Mouse (Mus musculus) retina, embryonic 14.5 days (tissue): ENCODE results near the gene Tldc2.

Source experiments
- DNase-seq: peaks from one replicate; pipeline ENCODE4 v3.0.0-alpha.2; 2015; ENCODE audit warnings: low spot score

Tldc2 gene

DNA sequence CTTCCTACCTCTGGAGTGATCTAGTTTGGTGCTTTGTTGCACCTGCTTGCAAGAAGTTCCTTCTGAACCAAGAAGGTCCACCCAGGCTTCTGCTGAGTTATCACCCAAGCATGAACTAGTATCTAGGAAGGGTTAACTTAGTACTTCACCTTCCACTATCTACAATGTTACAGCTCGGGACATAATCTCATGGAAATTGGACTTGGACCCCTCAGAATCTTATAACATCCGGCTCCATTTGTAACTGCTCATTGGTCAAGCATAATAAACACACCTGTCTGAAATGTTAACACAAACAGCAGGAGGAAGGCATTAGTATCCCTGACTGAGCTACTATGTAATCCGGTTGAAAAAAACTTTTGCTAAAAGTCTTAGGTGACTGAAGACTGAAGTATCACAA is 40.5 kb downstream of the Tldc2 start:
- no peak for DNase-seq

- no peak for DNase-seq
Observed at GRCm38 (mm10) chr2:157128072-157128471, 41.2 kb downstream of the Tldc2 start.

- DNase-seq: no peak
Observed at GRCm38 (mm10) chr2:157129096-157129495, 42.2 kb downstream of the Tldc2 start.

DNA sequence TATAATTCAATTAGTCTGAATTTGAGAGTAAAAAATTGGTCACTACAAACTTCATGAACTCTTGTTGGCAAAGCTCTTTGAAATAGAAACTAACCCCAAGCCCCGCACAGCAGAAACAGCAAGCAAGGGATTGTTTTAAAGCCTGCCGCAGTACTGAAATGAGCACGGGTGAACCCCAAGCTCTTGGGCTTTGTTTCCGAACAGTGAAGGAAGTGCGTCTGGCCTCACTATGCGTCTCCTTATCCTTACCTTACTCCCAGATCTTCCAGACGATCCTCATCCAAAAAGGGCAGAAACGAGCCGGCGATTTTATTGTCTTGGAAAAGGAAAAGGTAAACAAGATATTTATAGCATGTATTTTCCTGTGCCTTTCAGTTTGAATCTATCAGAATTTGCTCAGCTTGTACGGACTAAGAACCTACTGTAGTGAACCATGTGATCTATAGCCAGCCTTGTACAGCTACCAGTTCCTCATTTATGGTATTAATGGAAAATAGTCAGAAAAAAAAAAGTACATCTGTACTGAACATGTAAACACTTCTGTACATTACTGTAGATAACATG is 42.8 kb downstream of the Tldc2 start:
- DNase-seq: no peak

DNA sequence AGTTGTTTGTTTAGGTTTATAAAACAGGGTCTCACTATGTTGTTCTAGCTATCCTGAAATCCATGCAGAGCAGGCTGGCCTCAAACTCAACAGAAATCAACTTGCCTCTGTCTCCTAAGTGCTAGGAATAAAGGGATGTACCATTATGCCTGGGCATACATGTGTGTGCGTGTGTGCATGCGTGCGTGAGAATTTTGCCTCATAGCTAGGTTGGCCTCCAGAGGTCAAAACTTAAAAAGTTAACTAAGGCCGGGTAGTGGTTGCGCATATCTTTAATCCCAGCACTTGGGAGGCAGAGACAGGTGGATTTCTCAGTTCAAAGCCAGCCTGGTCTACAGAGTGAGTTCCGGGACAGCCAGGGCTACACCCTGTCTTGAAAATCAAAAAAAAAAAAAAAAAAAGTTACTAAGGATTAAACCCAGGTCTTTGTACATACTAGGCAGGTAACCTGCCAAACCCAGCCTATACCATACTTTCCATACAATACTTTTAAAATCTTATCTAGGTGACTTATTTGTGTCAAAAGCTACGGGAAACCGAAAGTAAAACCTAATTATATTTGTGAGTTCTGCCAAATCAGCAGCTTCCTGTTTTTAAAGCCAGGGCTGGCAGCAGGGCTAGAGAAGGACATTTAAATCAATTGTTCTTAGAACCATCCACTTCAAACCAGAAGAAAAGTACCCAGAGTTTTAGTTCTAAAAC is 44.1 kb downstream of the Tldc2 start:
- DNase-seq: no peak

DNA sequence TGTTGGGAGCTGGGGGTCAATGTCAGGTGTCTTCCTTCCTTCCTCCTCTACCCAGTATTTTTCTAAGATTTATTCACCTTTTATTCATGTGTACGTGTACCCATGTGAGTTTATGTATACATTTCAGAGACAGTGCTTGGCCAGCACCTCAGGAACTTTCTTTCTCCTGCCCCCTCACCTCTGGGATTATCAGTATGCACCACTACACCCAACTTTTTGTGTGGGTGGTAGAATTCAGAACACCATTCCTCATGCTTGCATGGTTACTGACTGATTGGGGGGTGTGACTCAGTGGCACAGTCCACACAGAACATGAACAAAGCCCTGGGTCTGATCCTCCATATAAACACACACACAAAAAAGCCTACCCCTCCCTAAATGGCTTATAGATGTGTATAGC is 45.2 kb downstream of the Tldc2 start:
- no peak for DNase-seq

GRCm38 (mm10) chr2:157132686-157133540 is 46.1 kb downstream of the Tldc2 start:
- no peak for DNase-seq

DNA sequence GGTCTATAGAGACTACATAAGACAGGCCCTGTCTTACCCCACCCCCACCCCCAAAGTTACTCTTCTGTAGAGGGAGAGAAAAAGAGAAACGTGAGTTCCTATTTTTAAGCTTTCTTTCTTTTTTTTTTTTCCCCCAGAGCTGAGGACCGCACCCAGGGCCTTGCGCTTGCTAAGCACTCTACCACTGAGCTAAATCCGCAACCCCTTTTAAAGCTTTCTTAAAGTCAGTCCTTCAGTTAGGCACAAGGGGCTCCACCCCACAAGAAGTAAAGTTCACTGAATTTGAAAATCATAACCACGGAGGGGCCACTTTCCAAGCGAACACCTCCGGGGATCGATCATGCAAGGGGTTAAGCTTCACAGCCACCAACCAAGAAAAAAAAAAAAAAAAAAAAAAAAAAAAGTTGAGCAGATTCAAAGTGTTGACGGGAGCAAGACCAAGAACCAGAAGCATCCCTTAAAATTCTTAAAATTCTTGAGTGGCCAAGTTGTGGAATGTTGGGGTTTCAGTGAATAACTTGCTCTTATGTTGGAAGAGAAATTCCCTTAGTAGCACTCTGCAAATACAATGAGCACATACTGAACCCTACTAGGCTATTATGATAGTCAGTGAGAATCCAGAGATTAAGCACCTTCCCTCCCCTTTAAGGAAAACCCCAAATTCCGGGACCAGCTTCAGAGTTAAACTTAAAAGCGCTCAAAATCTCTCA is 47.1 kb downstream of the Tldc2 start:
- no peak for DNase-seq

DNA sequence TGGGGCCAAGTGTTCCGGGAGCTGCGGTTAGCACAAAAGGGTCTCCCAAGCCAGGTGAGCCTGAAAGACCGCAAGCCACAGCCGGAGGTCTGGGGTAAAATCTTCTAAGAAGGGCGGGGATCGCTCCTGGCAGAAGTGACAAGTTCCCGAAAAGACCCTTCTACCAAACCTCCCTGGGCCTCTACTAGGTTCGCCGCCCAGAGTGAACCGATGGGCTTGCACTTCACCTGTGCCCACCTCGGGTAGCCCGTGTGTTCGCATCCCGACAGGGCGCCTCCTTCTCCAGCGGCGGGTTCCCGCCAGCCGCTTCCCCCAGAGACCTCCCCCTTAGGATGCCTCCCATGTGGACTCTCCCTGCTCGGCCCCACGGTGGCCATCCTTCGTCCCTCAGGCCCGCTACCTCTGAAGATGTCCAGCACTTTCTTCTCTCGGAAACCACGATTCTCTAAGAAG is 47.6 kb downstream of the Tldc2 start:
- peak; percentile 59 for DNase-seq

GRCm38 (mm10) chr2:157135014-157135413 is 48.2 kb downstream of the Tldc2 start, which contains the start of gene Samhd1:
Samhd1 (minus strand) TSS chr2:157135265.
- DNase-seq: peak; percentile 92

DNA sequence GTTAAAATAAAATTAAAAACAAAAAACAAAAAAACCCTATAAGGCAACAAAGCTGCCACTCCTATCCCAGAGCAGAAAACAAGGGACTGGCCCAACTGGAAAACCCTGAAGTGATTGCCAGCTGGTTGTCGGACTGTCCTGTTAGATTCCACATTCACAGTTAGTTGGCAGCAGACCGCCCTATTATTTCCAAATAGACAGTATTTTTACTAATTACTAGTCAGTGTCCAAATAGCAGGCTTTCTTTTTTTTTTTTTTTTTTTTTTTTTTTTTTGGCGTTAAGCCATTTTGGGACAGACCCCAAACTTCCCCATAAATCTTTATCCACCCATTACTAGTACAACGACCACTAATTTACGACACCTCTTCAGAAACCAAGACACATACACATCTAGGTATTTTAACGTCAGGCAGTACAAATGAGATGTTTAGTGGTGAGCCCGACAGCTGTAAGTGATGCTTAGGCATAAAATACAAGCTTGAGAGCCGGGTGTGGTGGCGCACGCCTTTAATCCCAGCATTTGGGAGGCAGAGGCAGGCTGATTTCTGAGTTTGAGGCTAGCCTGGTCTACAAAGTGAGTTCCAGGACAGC is 48.8 kb downstream of the Tldc2 start:
- DNase-seq: no peak

GRCm38 (mm10) chr2:157136176-157136575 is 49.3 kb downstream of the Tldc2 start:
- DNase-seq: no peak

GRCm38 (mm10) chr2:157136646-157137045 is 49.8 kb downstream of the Tldc2 start:
- DNase-seq: no peak

- no peak for DNase-seq
Observed at GRCm38 (mm10) chr2:157137959-157138731, 51.3 kb downstream of the Tldc2 start.

- DNase-seq: no peak
Observed at GRCm38 (mm10) chr2:157138808-157139207, 52.0 kb downstream of the Tldc2 start.

DNA sequence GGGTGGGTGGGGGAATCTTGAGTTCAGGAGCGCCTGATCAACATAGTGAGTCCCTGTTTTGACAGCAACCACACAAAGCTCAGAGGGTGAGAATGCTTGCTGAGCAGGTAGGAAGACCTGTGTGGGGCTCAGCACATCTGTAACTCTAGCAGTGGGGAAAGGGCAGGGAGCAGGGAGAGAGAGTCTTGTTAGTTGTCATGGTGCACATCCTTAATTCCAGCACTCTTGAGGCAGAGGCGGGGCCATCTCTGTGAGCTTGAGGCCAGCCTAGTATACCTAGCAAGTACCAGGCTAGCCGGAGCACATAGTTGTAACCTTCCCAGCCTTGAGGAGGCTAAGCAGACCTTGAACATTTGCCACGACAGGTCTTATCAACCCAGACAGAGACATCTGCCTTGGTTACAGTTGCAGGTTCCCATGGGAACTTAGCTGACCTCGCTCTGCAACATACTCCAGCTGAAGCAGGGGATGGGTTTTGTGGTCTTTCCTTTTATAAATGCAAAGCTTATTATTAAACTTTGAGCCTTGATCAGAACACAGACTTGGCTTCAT is 52.5 kb downstream of the Tldc2 start:
- DNase-seq: no peak

GRCm38 (mm10) chr2:157141962-157142361 is 55.1 kb downstream of the Tldc2 start:
- no peak for DNase-seq

DNA sequence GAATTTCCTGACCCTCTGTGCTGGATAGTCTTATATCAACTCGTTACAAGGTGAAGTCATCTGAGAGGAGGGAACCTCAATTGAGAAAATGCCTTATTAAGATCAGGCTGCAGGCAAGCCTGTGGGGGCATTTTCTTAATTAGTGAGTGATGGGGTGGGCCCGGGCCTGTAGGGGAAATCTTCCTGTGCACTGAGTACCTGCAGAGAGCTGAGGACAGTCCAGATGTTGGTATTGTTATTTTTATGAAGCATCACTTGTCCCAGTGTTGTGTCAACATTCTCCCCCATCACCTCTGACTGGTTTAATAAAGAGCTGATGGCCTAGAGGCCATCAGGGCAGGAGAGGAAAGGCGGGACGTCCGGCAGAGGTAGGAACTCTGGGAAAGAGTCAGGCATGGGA is 57.3 kb downstream of the Tldc2 start:
- no peak for DNase-seq

DNA sequence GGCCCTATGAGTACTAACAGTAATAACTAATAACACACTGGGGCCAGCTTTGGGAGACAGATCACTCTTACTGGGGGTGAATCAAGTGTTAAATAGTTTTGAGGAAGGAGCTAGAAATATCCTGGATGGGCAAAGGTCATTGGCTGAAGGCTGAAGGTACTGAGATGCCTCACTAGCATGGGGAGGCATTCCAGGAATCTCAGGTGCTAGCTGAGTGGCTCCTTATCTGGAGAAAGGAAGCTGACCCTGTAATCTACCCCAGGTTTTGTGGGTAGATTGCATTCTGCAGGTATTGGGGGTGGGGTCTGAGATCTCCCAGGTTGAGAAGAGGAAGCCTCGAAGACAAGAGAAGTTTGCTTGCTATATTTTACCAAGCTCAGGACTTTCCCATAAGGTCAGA is 58.3 kb downstream of the Tldc2 start:
- no peak for DNase-seq
